Mouse (Mus musculus) layer of hippocampus, adult 2 months (tissue): Measurements from ENCODE around the gene Lmo1. TPM values are rescaled to one million over a fixed set of nuclear protein-coding genes. Genes with fewer than 3 reads are reported as not detected.

ENCODE experiments used
- DNase-seq, 2 experiments: peaks; one replicate each; pipeline ENCODE4 v3.0.0; 2022; ENCODE audit warnings: low spot score in 2 of 2
- H3K27ac ChIP-seq: fragments of 200-600 bp; 2 replicates; pipeline ENCODE4 v1.8.1; 2022
- H3K4me3 ChIP-seq: fragments of 200-600 bp; 2 replicates; pipeline ENCODE4 v1.8.1; 2022; ENCODE audit warnings: mild to moderate bottlenecking
- CTCF ChIP-seq: fragments of 200-600 bp; conservative IDR thresholded peaks from 2 replicates; pipeline ENCODE4 v1.8.1; 2022; ENCODE audit warnings: antibody characterized with exemption, mild to moderate bottlenecking, moderate library complexity
- total RNA-seq, 2 experiments: library from RNA; stranded (reverse); gene quantifications; 2 replicates each; pipeline ENCODE4 v1.2.3; 2021

Gene Lmo1
- total RNA-seq, 2 experiments from 2014 or later: 62.5 to 67.0 TPM

DNA sequence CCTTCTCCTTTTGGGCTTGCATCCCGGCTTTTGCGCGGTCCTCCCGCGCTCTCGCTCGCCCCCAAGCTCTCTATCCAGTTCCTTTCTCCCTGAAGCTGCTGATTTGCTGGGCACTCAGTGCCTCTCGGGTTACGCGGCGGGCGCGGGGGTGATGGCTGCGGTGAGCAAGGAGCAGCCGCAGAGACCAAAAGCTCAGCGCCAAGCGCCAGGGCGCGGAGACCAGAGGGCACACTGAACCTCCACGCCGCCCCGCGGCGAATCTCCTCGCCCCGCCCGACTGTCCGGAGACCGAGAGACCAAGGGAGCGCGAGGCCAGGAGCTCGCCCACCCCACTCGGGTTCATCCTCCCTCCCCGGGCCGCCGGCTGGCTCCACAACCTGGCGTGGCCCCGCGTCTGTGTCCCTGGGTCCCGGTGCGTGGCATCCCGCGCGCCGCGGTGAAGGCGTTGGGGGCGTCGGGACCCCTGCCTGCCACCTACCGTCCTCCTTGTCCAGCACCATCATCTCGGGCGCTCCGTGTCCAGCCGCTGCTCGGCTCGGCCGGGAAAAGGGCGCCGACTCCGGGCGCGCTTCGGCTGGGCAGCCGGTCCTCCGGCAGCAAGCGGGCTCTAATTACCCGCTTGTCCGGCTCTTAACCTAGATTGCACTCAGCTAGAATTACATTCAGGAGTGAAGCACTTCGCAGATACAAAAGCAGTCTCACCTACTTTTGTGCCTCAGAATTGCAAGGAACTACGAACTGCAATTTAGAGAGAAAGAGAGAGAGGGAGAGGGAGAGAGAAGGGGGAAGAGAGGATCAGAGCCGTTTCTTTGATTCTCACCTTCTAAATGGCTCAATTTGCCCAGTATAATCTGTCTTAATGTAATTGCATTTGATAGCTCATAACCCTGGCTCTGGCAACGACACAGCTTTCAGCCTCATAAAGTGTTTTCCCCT lies 5.2 kb downstream of the Lmo1 start:
- Histone ChIP-seq H3K27ac (peak overlapping the region; percentile 84), H3K4me3 (peak overlapping the region; percentile 65)
- TF ChIP-seq CTCF: no peak
- no peak for DNase-seq

DNA sequence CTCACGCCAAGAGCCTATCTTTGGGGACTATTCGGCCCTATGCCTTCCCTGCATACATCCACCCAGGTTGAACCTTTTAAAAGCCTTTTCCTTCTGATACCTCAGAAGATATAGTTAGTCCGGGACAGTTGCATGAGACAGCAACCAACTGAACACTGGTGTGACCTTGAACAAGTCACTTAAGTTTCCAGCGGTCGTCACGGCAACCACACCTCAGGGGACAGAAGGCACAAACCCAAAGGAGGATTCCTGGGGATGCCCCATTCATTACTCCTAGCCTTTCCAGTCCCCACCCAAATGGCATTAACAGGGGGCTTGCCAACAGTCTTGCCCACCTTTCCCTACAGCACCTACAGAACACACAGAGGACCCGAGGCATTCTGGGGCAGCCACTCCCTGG lies 6.3 kb downstream of the Lmo1 start:
- no peak for DNase-seq
- TF ChIP-seq CTCF: no peak
- Histone ChIP-seq H3K27ac (0 out of 2 replicates have a peak overlapping the region, but pooled peaks have one; percentile 84), H3K4me3 (peak overlapping the region; percentile 65)

DNA sequence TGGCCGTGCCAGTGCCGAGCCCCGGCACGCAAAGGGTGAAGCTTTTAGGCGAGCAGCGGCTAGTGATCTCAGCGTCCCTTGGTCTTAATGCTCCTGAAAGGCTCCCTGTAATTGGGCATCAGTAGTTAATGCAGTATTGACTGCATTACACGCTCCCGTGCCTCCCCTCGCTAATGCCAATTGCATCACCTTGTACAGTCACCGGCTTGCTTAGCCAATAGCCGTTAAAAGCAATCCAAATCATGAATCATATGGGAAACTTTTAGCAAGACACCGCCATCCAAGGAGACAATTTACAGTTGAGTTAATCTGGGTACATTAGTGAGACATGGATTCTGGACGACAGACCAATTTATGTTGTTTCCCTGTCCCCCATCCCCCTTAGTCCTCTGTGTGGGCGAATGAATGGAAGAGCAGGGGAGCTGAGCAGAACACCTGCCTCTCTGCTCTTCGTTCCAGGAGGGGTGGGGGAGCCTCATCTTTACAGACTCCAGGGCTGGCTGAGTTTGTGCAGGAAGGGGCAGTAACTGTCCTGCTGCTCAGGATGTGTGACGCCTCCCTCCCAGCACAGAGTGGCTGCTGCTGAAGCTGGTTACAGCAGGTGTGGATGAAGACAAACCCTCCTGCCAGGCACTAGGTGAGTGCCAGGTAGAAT lies 8.9 kb downstream of the Lmo1 start:
- Histone ChIP-seq H3K27ac (0 out of 2 replicates have a peak overlapping the region, but pooled peaks have one; percentile 39), H3K4me3 (no peak overlapping the region)
- DNase-seq: no peak
- no peak for TF ChIP-seq CTCF

DNA sequence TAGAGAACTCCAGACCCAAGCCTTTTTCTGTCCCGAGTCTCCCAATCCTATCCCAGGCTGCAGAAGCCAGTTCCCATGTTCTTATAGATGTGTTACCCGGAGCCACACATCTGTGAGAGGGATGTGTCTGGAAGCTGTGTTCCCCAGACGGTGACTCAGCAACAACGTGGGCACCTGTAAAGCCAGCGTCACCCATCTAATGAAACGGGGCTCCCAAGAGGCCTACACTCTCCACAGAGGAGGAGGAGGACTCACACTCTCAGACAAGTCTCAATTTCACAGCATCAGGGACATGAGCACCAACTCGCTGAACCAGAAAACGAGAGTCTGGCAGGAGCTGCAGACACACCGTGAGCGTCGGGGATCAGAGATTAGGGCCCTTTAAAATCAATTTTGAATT lies 20.7 kb downstream of the Lmo1 start:
- no peak for TF ChIP-seq CTCF
- Histone ChIP-seq H3K27ac (no peak overlapping the region), H3K4me3 (no peak overlapping the region)
- DNase-seq: no peak

DNA sequence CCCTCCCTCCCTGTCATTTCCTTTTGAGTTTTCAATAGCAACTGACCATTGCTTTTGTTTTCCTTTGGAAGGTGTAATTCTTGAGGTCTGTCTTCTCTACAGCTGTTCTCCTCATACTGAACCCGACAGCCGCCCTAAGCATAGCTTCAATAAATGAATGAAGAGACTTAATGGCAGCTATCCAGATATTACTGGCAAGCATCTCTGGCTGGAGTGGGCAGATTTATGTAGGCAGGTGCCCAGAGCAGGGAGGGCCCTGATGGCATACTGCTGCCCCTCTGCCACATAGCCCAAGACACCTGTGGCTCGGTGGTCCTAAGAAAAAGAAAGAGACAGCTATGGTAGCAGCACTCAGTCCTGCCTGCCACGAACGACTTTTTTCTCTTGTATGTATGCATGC lies 21.5 kb downstream of the Lmo1 start:
- DNase-seq: no peak
- no peak overlapping the region for H3K27ac ChIP-seq
- no peak overlapping the region for H3K4me3 ChIP-seq
- TF ChIP-seq CTCF: no peak

DNA sequence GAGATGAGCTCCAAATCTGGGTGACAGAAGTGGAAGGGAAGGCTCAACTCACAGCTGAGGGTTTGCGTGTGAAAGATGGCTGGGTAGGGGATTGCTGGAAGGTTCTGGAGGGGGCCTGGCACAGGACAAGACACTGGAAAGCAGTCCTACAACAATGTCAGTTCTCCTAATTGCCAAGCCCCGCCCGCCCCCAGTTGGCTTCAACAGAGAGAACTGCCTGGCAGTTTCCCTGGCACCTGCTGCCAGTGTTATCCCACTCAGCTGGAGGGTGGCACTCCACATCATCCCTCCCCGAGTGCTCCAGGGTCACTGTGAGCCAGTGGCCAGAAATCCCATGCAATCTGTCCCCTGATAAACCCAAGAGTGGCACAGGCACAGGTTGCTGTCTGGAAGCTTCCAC lies 23.9 kb downstream of the Lmo1 start:
- TF ChIP-seq CTCF: no peak
- Histone ChIP-seq H3K27ac (no peak overlapping the region), H3K4me3 (no peak overlapping the region)
- DNase-seq: peak in 1 of 2 experiments; percentile 43

DNA sequence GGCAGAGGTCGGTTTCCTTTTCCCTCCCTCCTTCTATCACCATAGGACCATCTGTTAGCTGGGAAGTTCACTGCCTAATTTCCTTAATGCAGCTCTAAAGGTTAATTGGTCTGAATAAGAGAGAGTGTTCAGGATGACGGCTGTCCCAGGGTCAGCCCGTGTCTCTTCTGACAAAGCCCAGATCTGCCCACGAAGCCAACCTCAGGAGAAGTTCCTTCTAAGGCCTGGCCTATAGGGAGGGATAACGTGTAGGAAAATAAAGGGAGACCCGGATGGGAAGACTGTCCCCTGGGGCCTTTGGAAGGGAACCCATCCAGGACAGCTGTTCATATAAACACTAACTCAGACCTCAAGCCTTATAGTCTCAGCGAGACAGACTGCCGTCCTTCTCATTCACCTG lies 29.8 kb downstream of the Lmo1 start:
- no peak for TF ChIP-seq CTCF

DNA sequence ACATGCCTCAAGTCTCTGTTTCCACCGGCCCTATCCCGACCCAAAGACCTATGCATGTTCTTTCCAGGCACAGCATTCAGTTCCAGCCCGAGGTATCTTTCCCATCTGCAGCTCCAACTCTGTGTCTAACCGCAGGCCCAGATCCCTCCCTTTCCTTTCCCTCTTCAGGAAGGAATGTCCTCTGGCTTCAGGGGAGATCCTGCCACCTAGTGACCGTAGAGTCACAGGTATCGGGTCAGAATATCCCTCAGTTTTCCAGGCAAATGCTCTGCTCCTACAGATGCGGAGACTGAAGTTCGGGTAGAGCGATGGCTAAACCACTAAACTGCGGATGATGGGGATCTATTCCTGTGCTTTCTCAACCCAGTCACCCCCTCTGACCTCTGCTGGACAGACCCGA lies 30.3 kb downstream of the Lmo1 start:
- H3K27ac ChIP-seq: no peak overlapping the region
- H3K4me3 ChIP-seq: no peak overlapping the region
- peak; percentile 23; the same call in 1 of the 2 replicates for TF ChIP-seq CTCF
- DNase-seq: no peak

More for the DNA sequence above, 29.8 kb downstream of the Lmo1 start:
- Histone ChIP-seq H3K4me3 (no peak overlapping the region), H3K27ac (no peak overlapping the region)
- no peak for DNase-seq

DNA sequence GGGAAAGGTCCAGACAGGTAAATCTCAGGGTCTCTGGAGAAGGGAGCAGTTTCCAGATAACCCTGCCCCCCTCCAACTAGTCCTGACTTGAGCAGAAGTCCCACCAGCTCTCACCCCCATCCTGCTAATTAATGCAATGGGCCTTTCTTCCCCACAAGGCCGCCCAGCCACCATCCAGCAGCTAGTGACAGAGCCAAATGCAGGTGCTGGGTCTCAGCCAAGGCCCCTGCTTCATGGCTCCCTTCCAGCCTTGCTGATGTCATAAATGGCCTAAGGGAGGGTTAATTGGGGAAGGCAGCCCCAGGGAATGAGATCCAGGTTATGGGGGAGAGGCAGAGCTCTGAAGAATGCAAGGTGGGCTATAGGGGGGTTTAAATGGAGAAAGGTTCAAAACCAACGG lies 32.4 kb downstream of the Lmo1 start:
- no peak for DNase-seq
- H3K4me3 ChIP-seq: no peak overlapping the region

DNA sequence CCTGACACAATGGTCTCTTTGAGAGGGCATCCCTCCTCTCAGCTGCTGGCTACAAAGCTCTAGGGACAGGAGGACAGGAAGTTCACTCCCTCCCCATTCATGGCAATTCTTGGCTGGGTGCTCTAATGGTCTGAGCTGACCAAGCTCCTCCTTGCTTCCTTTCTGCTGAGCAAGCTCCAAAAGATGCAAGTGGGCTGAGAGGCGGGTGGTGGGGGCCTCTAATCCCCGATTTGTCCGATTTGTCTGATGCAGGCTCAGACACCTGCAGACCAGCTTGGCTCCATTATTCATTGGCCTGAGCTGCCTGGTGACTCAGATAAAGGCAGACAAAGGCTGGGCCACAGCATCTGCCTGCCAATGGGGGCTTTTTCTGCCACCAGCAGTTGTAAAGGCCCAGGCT lies 33.3 kb downstream of the Lmo1 start:
- Histone ChIP-seq H3K4me3 (no peak overlapping the region), H3K27ac (no peak overlapping the region)
- no peak for DNase-seq
- TF ChIP-seq CTCF: no peak

More for the DNA sequence above, 32.4 kb downstream of the Lmo1 start:
- no peak overlapping the region for H3K27ac ChIP-seq
- no peak for TF ChIP-seq CTCF

DNA sequence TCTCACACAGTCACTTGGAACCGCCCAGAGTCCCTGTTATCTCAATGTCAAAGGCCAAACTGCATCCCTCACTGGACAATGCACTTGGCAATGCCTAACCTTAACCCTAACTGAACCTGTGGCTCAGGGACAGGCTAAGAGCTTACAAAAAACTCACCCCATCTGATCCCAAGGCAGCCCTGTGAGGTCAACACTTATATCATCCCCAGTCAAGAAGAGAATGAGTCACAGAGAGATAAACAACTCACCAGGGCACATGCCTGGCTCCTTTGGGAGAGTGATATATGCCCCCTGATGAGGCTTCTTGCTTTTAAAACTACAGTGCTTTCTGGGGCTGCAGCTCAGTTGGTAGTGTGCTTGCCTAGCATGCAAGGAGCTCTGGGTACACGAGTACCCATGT lies 34.0 kb downstream of the Lmo1 start:
- Histone ChIP-seq H3K27ac (no peak overlapping the region), H3K4me3 (no peak overlapping the region)
- TF ChIP-seq CTCF: no peak
- DNase-seq: no peak

DNA sequence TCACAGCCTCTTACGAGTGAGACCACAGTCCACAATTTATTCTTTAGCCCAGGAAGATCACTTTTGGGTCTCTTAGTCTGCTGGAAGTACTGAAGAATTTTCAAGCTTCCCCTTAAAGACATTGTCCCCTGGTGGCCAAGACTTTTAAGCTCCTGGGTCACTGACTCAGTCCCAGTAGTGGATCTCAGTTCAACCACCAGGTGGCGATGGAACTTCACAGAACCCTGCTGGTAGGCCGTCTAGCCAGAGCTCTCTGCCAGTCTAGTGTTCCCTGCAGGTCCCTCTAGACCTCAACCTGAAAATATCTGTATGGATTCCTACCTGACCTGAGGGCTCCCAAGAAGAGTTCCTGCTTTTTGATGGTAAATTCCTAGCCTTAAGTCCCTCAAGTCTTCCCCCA lies 35.6 kb downstream of the Lmo1 start:
- DNase-seq: peak; percentile 81 to 91
- H3K4me3 ChIP-seq: no peak overlapping the region
- TF ChIP-seq CTCF: peak; percentile 95
- H3K27ac ChIP-seq: no peak overlapping the region

DNA sequence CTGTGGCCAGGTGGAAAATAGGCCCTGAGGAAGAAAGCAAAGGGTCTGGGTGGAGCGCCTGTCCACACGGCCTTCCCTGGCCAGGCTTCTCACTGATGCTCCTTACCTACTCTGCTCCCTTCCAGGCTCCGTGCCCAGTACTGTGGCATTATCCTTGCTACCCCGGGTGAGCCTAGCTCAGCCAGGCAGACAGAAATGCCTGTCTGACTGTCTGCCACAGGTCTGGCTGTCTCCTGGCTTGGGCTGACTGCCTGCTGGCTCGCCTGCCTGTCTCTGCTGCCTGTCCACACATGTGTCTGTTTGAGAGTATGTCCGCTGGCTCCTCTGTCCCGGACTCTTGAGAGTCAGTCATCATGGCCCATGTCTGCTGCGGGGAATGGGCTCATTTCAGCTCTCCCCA lies 37.6 kb downstream of the Lmo1 start:
- Histone ChIP-seq H3K27ac (no peak overlapping the region), H3K4me3 (no peak overlapping the region)
- DNase-seq: no peak
- TF ChIP-seq CTCF: no peak
